Mouse (Mus musculus) olfactory bulb, adult 2 months (tissue): ENCODE results near the gene Atg4d.
"Not testable (repeated sequence)": the region's sequence is repeated elsewhere in the genome, so short reads cannot be mapped to it uniquely, and the experiment has no call there.

ENCODE experiments used
- CTCF ChIP-seq: fragments of 200-500 bp; IDR thresholded peaks from 2 replicates; pipeline ENCODE4 v1.5.1; 2012; ENCODE audit warnings: low read depth, mild to moderate bottlenecking, low read length, moderate library complexity; ENCODE audit not compliant: insufficient read depth
- POLR2A ChIP-seq: fragments of 200-500 bp; IDR thresholded peaks from 2 replicates; pipeline ENCODE4 v1.6.1; 2012; ENCODE audit warnings: mild to moderate bottlenecking, low read depth, low read length, moderate library complexity; ENCODE audit not compliant: insufficient read depth

- TF ChIP-seq POLR2A, CTCF: not testable (repeated sequence)
Measured at GRCm38 (mm10) chr9:21269590-21269989, 4.5 kb downstream of the Atg4d start.
